Mouse (Mus musculus) layer of hippocampus, postnatal 25 days (tissue): Measurements from ENCODE around the gene Greb1. TPM values are rescaled to one million over a fixed set of nuclear protein-coding genes. Genes with fewer than 3 reads are reported as not detected.

ENCODE experiments used
- DNase-seq, 2 experiments: peaks; one replicate each; pipeline ENCODE4 v3.0.0; 2022; ENCODE audit warnings: mixed read lengths in 2 of 2, low spot score in 1 of 2; ENCODE audit errors: extremely low spot score in 1 of 2
- total RNA-seq, 2 experiments: library from RNA; stranded (reverse); gene quantifications; 2 replicates each; pipeline ENCODE4 v1.2.3; 2021

Gene Greb1
- total RNA-seq, 2 experiments from 2014 or later: 0.85 to 0.91 TPM

DNA sequence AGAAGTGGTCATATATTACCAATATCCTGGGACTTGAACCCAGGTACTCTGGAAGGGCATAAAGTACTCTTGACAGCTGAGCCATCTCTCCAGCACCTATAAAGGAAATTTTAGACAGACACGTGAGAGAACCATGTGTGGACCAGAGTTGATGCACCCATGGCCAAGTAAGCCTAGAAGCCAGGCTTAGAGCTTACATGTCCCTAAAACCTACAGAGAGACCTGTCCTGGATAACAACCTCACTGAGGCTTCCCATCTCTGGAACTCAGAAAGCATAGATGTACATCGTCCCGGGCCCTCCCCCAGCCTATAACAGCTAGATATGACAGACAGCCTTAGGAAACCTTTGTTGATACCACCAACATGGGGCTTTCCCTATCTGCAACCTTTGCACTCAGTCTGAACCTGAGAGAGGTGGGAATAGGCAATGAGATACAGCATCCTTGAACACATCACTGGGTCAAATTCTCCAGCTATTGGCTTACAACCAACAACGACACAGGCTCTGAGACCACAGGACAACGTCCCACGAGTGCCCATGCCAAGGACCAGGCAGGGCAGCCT lies 31.0 kb downstream of the Greb1 start:
- DNase-seq: no peak

GRCm38 (mm10) chr12:16768711-16769110 lies 32.0 kb downstream of the Greb1 start:
- no peak for DNase-seq

- no peak for DNase-seq
Measured at GRCm38 (mm10) chr12:16768251-16768650, 32.4 kb downstream of the Greb1 start.

DNA sequence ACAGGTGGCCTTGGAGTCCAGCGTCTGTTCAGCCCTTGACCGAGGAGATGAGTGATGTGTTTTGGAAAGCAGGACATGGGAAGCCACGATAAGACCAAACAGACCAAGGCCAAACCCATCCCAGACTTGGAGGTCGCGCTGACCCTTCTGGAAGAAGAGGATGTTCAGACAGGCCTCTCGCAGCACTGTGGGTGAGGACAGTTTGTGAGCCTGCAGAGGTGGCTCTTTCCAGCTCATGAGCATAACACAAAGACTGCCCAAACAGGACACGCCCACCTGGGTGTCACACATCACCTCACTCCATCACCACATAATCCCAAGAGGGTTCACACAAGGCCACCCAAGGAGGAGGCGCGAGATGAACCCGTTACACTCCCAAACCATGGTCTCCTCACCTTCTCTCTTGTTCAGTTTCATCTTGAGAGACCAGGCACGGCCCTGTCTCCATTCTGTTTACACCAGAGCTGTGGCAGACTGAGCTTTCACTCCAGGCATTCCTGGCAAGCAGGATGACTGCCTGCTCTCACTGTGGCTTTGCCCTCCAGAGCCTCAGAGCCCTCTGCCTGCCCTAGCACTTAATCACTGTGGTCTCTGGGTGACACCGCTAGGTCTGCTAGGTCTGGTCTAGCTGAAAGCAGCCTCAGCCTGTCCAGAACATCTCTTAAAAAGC lies 35.8 kb downstream of the Greb1 start:
- DNase-seq: no peak

- no peak for DNase-seq
Measured at GRCm38 (mm10) chr12:16763649-16764422, 36.9 kb downstream of the Greb1 start.

DNA sequence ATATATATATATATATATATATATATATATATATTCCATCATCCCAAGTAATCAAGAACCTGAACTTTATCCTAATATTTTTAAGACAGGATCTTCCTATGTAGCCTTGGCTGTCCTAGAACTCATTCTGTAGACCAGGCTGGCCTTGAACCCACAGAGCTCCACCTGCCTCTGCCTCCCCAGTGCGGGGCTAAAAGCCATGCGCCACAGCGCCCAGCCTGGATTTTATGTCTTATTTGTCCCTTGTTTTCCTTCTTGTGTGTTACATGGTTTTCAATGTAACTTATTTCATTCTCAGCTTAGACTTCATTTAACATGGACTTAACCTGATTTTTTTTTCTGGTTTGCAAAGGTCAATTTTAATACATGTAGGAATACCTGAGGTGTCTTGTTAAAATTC lies 39.2 kb downstream of the Greb1 start:
- no peak for DNase-seq

DNA sequence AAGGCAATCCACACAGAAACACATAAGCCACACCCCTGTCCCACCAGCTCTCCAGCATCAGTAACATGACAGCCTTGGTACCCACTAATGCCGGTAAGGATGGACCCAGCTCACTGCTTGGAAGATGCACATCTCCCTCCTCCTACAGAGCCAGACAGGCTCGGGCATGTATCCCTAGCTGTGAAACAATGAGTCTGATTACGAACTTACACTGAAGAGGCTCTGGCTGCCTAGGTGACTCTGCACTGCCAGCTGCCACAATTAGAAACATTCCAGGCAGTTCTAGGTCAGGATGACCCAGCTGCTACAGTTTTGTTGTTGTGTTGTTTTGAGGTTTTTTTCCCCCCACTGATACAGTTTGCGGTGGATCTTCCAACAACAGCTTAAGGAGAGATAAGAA lies 40.4 kb downstream of the Greb1 start:
- DNase-seq: no peak

DNA sequence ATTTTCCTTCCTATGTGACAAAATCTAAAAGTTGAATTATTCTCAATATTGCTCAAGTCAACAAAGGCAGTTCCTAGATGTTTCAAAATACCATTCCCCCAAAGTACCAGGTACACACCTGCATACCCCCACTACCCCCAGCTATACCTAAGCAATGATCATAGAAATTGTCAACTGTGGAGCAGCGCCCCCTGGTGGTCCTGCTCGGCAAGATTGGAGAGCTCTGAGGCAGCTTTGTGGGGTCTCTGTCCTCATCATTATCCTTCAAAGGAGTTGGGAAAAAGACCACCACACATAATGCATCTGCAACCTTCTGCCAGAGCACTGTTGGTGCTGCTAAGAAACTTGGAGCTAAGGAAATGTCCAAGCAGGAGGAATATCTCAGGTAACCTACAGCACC lies 46.4 kb downstream of the Greb1 start:
- peak; percentile 41 to 79 for DNase-seq

- no peak for DNase-seq
Measured at GRCm38 (mm10) chr12:16753555-16753954, 47.1 kb downstream of the Greb1 start.

GRCm38 (mm10) chr12:16753110-16753509 lies 47.6 kb downstream of the Greb1 start:
- DNase-seq: no peak

GRCm38 (mm10) chr12:16752236-16752840 lies 48.3 kb downstream of the Greb1 start:
- no peak for DNase-seq

DNA sequence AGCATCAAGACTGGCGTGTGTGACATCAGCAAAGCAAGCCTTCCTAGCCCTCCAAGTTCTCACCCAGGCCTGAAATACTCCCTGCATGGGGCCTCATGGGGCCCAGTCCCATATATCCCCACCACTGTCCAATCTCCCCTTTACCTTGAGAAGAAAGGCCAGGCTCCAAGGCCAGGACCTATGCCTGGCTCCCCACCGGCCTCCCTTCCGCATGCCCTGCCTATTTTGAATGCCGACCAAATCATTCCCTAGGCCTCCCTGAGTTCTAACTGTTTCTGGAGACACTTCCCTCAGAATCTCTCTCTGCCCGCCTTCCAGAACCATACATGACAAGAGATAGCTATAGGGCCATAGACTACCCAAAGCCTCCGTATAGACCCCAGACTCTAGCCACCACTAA lies 49.1 kb downstream of the Greb1 start:
- no peak for DNase-seq

DNA sequence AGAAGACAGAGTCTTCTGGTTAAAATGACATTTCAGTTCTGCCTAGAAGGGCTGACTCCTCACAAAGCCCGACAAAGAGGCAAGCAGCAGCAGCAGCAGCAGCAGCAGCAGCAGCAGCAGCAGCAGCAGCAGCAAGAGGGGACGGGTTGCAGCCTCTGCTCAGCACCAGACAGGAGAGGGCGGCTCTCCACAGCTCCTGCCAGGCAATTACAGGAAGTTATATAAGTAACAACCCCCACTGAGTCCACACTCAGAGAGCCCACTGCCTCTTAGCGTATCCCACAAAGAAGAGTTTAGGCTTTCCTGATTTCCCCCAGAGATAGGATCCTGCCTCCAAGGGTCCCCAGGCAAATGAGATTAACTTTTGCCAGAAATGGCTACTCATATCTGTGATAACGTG lies 60.6 kb downstream of the Greb1 start:
- no peak for DNase-seq

DNA sequence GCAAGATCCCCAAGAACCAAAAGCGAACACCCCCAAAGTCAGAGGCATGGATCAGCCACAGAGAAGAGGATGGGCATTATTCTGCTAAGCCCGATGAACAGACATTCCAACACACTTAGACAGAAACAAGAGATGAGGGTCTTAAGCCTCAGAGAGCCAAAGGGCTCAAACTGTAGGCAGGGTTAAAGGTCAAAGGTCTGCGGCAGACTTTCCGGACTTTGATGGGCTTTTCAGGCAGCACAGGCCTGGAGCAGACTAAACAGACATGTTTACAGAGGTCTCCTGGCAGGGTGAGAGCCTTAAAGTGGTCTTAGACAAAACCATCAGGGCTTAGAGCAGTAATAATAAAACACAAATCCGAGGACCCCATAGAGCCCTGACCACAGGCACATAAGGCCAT lies 63.4 kb downstream of the Greb1 start:
- DNase-seq: no peak

DNA sequence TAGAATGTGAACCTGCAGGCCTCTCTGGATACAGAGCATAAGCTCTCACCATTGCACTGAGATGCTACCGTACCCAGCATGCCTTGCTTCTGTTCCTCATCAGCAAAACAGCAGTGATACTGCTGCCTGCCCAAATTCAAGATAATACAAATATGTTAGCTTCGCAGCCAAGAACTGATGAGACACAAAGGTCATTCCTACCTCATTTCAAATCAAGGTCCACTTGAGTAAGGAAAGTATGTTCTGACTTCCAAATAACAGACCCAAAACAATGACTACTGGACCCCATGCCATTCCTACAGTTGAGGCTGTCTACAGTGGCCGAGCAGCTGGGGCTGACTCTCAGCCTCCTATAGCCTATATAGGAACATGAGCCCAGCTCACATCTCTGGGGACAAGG lies 66.0 kb downstream of the Greb1 start:
- no peak for DNase-seq

GRCm38 (mm10) chr12:16734009-16734408 lies 66.7 kb downstream of the Greb1 start:
- DNase-seq: no peak

GRCm38 (mm10) chr12:16731121-16731741 lies 69.5 kb downstream of the Greb1 start:
- DNase-seq: peak in 1 of 2 experiments; percentile 7

GRCm38 (mm10) chr12:16730196-16730595 lies 70.5 kb downstream of the Greb1 start:
- DNase-seq: no peak

DNA sequence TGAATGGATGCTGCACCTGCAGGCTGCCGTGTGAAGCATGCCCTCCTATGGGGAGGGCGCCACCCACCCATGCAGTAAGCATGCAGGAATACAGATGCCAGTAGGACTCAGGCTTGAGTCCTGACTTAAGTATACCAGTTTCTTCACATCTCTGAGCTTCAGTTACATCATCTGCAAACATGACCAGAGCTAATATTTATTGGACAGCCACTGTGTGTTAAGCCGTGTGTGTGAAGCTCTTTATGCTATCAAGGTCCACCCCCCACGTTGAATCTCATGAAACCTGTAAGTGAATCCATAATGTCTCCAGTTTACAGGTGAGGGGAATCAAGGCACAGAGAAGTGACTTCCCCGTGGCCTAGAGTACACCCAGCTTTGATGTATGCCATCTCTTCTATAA lies 72.5 kb downstream of the Greb1 start:
- DNase-seq: no peak

DNA sequence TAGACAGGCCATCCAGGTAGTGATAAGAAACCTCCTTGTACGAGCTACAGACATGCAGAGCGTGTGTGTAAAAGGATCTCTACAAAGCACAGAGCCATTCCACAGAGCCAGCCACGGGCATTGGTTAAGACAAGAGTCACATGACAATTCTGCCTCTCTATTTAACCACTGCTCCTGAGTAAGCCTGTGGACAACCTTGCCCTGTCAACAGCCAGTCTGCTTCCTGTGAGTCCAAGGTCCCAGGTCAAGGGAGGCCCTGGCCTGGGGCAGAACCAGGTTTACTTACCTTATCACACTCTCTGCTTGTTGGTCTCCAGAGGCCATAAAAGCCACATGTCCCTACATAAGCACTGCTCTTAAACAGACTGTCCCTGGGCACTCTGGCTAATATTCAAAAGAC lies 74.5 kb downstream of the Greb1 start:
- no peak for DNase-seq

- no peak for DNase-seq
Measured at GRCm38 (mm10) chr12:16723601-16724000, 77.1 kb downstream of the Greb1 start.
